Mouse (Mus musculus): Measurements from ENCODE around the gene Smg7.

DNA sequence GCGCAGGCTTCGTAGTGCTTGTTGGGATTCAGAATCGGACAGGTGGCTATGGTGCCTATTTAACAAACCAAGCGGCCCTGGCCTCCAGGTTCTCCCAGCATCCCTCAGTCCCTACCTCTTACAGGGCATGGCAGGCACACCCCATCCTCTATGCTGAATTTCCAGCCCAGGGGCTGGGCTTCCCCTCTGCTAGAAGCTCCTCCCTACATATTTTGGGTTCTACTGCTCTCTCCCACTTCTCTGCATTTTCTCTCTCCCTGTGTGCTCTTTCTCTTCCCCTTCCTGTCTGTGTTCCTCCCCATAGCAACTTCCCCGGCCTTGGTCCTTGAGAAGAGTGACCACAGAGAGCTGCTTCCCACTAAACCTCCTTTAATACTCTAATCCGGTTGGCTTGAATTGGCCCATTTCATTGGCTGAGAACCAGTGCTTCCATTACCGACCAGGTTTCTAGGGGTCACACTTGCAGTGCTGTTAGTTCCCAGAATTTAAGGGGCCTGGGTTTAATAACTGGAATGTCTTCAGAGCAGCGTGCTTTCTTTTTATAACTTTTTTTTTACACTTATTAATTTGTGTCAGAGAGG lies 105.7 kb downstream of the Smg7 start:
- TF ChIP-seq CHD2 (IDR thresholded peaks at IDR 0.05; ENCODE audit: low read depth, low read length) (no peak), MAFK (IDR thresholded peaks at IDR 0.05; ENCODE audit: insufficient read depth, low read depth, low read length) (no peak), ZNF384 (IDR thresholded peaks at IDR 0.05; ENCODE audit: low read depth, low read length) (no peak)

All from ES-E14 (cell line).